Mouse (Mus musculus): Measurements from ENCODE around the gene Abca9.

GRCm38 (mm10) chr11:110203930-110204329, 35.9 kb upstream of the Abca9 start:
- TF ChIP-seq CTCF (IDR thresholded peaks at IDR 0.05; ENCODE audit: insufficient read depth, low read length) (no peak), POLR2A (IDR thresholded peaks at IDR 0.05; ENCODE audit: borderline replicate concordance, extremely low read depth, low read depth, low read length) (no peak)
